Mouse (Mus musculus) CH12.LX (cell line): ENCODE measurements around the gene Wdr19. TPM values are rescaled to one million over a fixed set of nuclear protein-coding genes. Genes with fewer than 3 reads are reported as not detected.

Experiments
- DNase-seq: peaks from one replicate; pipeline ENCODE4 v3.0.0-alpha.2; 2013; ENCODE audit errors: extremely low read depth
- H3K27ac ChIP-seq: 2 replicates; pipeline ENCODE4 v1.5.1; 2012; ENCODE audit warnings: low read depth, mild to moderate bottlenecking, control low read depth, moderate library complexity; ENCODE audit not compliant: insufficient read depth
- H3K27me3 ChIP-seq: replicated peaks from 2 replicates; pipeline ENCODE3; 2012; ENCODE audit warnings: inconsistent platforms
- H3K36me3 ChIP-seq, 2 experiments: replicated peaks in 1 of 2; 2 replicates each; pipeline versions ENCODE3 to v1.6.1; 2012; ENCODE audit warnings: inconsistent platforms in 1 of 2, low read length in 1 of 2, mild to moderate bottlenecking in 1 of 2, mixed read lengths in 1 of 2, moderate library complexity in 1 of 2; ENCODE audit not compliant: control insufficient read depth in 1 of 2, insufficient read depth in 1 of 2
- H3K4me1 ChIP-seq, 2 experiments: 2 replicates each; pipeline ENCODE4 v1.6.1; 2012; ENCODE audit warnings: inconsistent platforms in 1 of 2, moderate library complexity in 1 of 2; ENCODE audit not compliant: insufficient read depth in 2 of 2, control insufficient read depth in 1 of 2
- H3K4me2 ChIP-seq: 2 replicates; pipeline ENCODE4 v1.6.1; 2012; ENCODE audit warnings: low read depth, mild to moderate bottlenecking, control low read depth; ENCODE audit not compliant: poor library complexity, insufficient read depth, severe bottlenecking
- H3K4me3 ChIP-seq, 3 experiments: fragments of 150-350 bp in 1 of 3; sonication (generic) in 1 of 3; replicated peaks in 1 of 3; 2 replicates each; pipeline versions ENCODE3 to v1.5.1; 2011 to 2012; ENCODE audit warnings: low read depth in 2 of 3, low read length in 2 of 3, mild to moderate bottlenecking in 2 of 3, moderate library complexity in 2 of 3, control low read depth in 1 of 3, improper control_type of control experiment in 1 of 3, inconsistent platforms in 1 of 3, mixed read lengths in 1 of 3; ENCODE audit not compliant: poor library complexity in 1 of 3
- H3K79me2 ChIP-seq: replicated peaks from 2 replicates; pipeline ENCODE4 v1.6.1; 2012; ENCODE audit warnings: mild to moderate bottlenecking, moderate library complexity; ENCODE audit not compliant: control insufficient read depth, poor library complexity, insufficient read depth, severe bottlenecking; ENCODE audit errors: extremely low read depth
- H3K9ac ChIP-seq: 2 replicates; pipeline ENCODE4 v1.6.1; 2012; ENCODE audit warnings: low read depth, mild to moderate bottlenecking, control low read depth, moderate library complexity; ENCODE audit not compliant: insufficient read depth
- H3K9me3 ChIP-seq: replicated peaks from 2 replicates; pipeline ENCODE3; 2012; ENCODE audit warnings: low read length, inconsistent platforms, mixed read lengths
- BHLHE40 ChIP-seq: IDR thresholded peaks from 2 replicates; pipeline ENCODE4 v1.6.1; 2011; ENCODE audit warnings: mild to moderate bottlenecking, low read depth, low read length, improper control_type of control experiment
- CTCF ChIP-seq, 2 experiments: IDR thresholded peaks in 1 of 2; conservative IDR thresholded peaks in 1 of 2; 2 replicates each; pipeline ENCODE4 v1.5.1; 2011 to 2012; ENCODE audit warnings: low read depth in 2 of 2, low read length in 2 of 2, improper control_type of control experiment in 1 of 2, inconsistent platforms in 1 of 2, mild to moderate bottlenecking in 1 of 2, moderate library complexity in 1 of 2
- E2F4 ChIP-seq: IDR thresholded peaks from 2 replicates; pipeline ENCODE4 v1.6.1; 2011; ENCODE audit warnings: low read depth, low read length, improper control_type of control experiment; ENCODE audit not compliant: insufficient replicate concordance
- ELF1 ChIP-seq: IDR thresholded peaks from 2 replicates; pipeline ENCODE4 v1.6.1; 2014; ENCODE audit warnings: low read depth, mild to moderate bottlenecking, inconsistent platforms, low read length, improper control_type of control experiment
- EP300 ChIP-seq: IDR thresholded peaks from 2 replicates; pipeline ENCODE4 v1.6.1; 2011; ENCODE audit warnings: low read length, improper control_type of control experiment
- ETS1 ChIP-seq: conservative IDR thresholded peaks from 2 replicates; pipeline ENCODE4 v1.6.1; 2012; ENCODE audit warnings: low read depth, mild to moderate bottlenecking, inconsistent platforms, low read length, improper control_type of control experiment, moderate library complexity
- GABPA ChIP-seq: IDR thresholded peaks from 2 replicates; pipeline ENCODE4 v1.6.1; 2012; ENCODE audit warnings: low read depth, low read length, improper control_type of control experiment, inconsistent platforms; ENCODE audit not compliant: insufficient replicate concordance
- HCFC1 ChIP-seq: IDR thresholded peaks from 2 replicates; pipeline ENCODE4 v1.6.1; 2012; ENCODE audit warnings: low read depth, mild to moderate bottlenecking, inconsistent platforms, low read length, improper control_type of control experiment
- IRF4 ChIP-seq: IDR thresholded peaks from 2 replicates; pipeline ENCODE4 v1.6.1; 2014; ENCODE audit warnings: low read depth, mild to moderate bottlenecking, inconsistent platforms, low read length, improper control_type of control experiment
- JUN ChIP-seq: IDR thresholded peaks from 2 replicates; pipeline ENCODE4 v1.6.1; 2011; ENCODE audit warnings: low read depth, mild to moderate bottlenecking, low read length, improper control_type of control experiment, moderate library complexity; ENCODE audit not compliant: insufficient read depth
- JUND ChIP-seq: conservative IDR thresholded peaks from 2 replicates; pipeline ENCODE4 v1.6.1; 2011; ENCODE audit warnings: low read depth, low read length, improper control_type of control experiment
- KAT2A ChIP-seq: IDR thresholded peaks from 2 replicates; pipeline ENCODE4 v1.6.1; 2012; ENCODE audit warnings: low read length, improper control_type of control experiment, inconsistent platforms; ENCODE audit not compliant: insufficient replicate concordance
- MAFK ChIP-seq: IDR thresholded peaks from 2 replicates; pipeline ENCODE4 v1.6.1; 2011; ENCODE audit warnings: low read length, improper control_type of control experiment; ENCODE audit not compliant: insufficient replicate concordance
- MAZ ChIP-seq: IDR thresholded peaks from 2 replicates; pipeline ENCODE4 v1.6.1; 2012; ENCODE audit warnings: low read depth, mild to moderate bottlenecking, inconsistent platforms, low read length, improper control_type of control experiment, moderate library complexity
- MEF2A ChIP-seq: IDR thresholded peaks from 2 replicates; pipeline ENCODE4 v1.6.1; 2014; ENCODE audit warnings: low read depth, mild to moderate bottlenecking, inconsistent platforms, low read length, improper control_type of control experiment, borderline replicate concordance
- MXI1 ChIP-seq: IDR thresholded peaks from 2 replicates; pipeline ENCODE4 v1.6.1; 2011; ENCODE audit warnings: mild to moderate bottlenecking, low read depth, low read length, improper control_type of control experiment
- PAX5 ChIP-seq: IDR thresholded peaks from 2 replicates; pipeline ENCODE4 v1.6.1; 2012; ENCODE audit warnings: low read length, inconsistent platforms, mixed read lengths
- POLR2A ChIP-seq: IDR thresholded peaks from 2 replicates; pipeline ENCODE4 v1.6.1; 2011; ENCODE audit warnings: low read depth, mild to moderate bottlenecking, improper control_type of control experiment, low read length
- POLR2AphosphoS2 ChIP-seq: IDR thresholded peaks from 2 replicates; pipeline ENCODE4 v1.6.1; 2011; ENCODE audit warnings: low read depth, low read length, improper control_type of control experiment
- RAD21 ChIP-seq: IDR thresholded peaks from 2 replicates; pipeline ENCODE4 v1.6.1; 2011; ENCODE audit warnings: low read depth, mild to moderate bottlenecking, low read length, improper control_type of control experiment, moderate library complexity
- RCOR1 ChIP-seq: conservative IDR thresholded peaks from 2 replicates; pipeline ENCODE4 v1.6.1; 2012; ENCODE audit warnings: low read depth, mild to moderate bottlenecking, inconsistent platforms, low read length, improper control_type of control experiment
- SMC3 ChIP-seq: IDR thresholded peaks from 2 replicates; pipeline ENCODE4 v1.6.1; 2011; ENCODE audit warnings: low read depth, low read length, improper control_type of control experiment
- TBP ChIP-seq: conservative IDR thresholded peaks from 2 replicates; pipeline ENCODE4 v1.6.1; 2011; ENCODE audit warnings: low read depth, low read length, improper control_type of control experiment
- TCF12 ChIP-seq: IDR thresholded peaks from 2 replicates; pipeline ENCODE4 v1.6.1; 2014; ENCODE audit warnings: low read depth, mild to moderate bottlenecking, inconsistent platforms, low read length, improper control_type of control experiment
- UBTF ChIP-seq: IDR thresholded peaks from 2 replicates; pipeline ENCODE4 v1.6.1; 2012; ENCODE audit warnings: low read depth, mild to moderate bottlenecking, inconsistent platforms, low read length, improper control_type of control experiment, moderate library complexity
- USF2 ChIP-seq: conservative IDR thresholded peaks from 2 replicates; pipeline ENCODE4 v1.6.1; 2011; ENCODE audit warnings: low read depth, low read length, improper control_type of control experiment
- ZC3H11A ChIP-seq: IDR thresholded peaks from 2 replicates; pipeline ENCODE4 v1.6.1; 2012; ENCODE audit warnings: low read depth, mild to moderate bottlenecking, inconsistent platforms, low read length, improper control_type of control experiment
- ZMIZ1 ChIP-seq: IDR thresholded peaks from 2 replicates; pipeline ENCODE4 v1.6.1; 2012; ENCODE audit warnings: low read depth, mild to moderate bottlenecking, inconsistent platforms, low read length, improper control_type of control experiment
- dilution Hi-C: fragments of 300-500 bp; cut with MboI; formaldehyde crosslinking; loops from 2 replicates; pipeline ENCODE4 v1.14.3; 2020; ENCODE audit warnings: low sequenced_read_pairs; ENCODE audit not compliant: extremely low pct_unique_long_range_greater_than_20kb, extremely low pct_ligation_motif_present
- in situ Hi-C: fragments of 300-500 bp; cut with MboI; formaldehyde crosslinking; loops from 3 replicates; pipeline ENCODE4 v1.14.3; 2019; ENCODE audit warnings: low sequenced_read_pairs, low pct_ligation_motif_present, low pct_unique_long_range_greater_than_20kb, mixed read lengths
- polyA plus RNA-seq: library from polyadenylated mRNA; unstranded; fragments of >175 nt; gene quantifications from 2 replicates; pipeline ENCODE4 v1.2.1, GENCODE M21; 2012; ENCODE audit warnings: low read depth; ENCODE audit not compliant: insufficient read length
- total RNA-seq, 2 experiments: library from RNA; depleted of rRNA; stranded (reverse); fragments of 300-350 nt in 1 of 2; fragments of >200 nt in 1 of 2; gene quantifications; 2 replicates each; pipeline ENCODE4 v1.2.3; 2012 to 2014

The Wdr19 gene
- total and polyA plus RNA-seq, 3 experiments: 1.4 to 1.7 (median 1.5) TPM

GRCm38 (mm10) chr5:65247296-65247695 is 47.8 kb downstream of the Wdr19 start:
- Histone ChIP-seq H3K4me1 (no peaks in the 10 kb centered on the region), H3K36me3 (peaks cover 0 to 18% of the 10 kb centered on the region in 2 experiments), H3K9ac (no peak overlapping the region), H3K4me3 (no peak overlapping the region), H3K4me2 (no peak overlapping the region), H3K27ac (no peak overlapping the region), H3K9me3 (no peaks in the 10 kb centered on the region), H3K79me2 (no peaks in the 10 kb centered on the region), H3K27me3 (no peaks in the 10 kb centered on the region)
- no peak for TF ChIP-seq SMC3
- TF ChIP-seq ELF1: no peak
- TF ChIP-seq EP300: no peak
- TF ChIP-seq GABPA: no peak
- TF ChIP-seq ZC3H11A: no peak
- no peak for TF ChIP-seq MXI1
- TF ChIP-seq MAZ: no peak
- TF ChIP-seq RAD21: no peak
- no peak for TF ChIP-seq PAX5
- no peak for TF ChIP-seq MAFK
- TF ChIP-seq TCF12: no peak
- TF ChIP-seq USF2: no peak
- no peak for TF ChIP-seq CTCF (conservative IDR thresholded peaks at IDR 0.05 in 1 of 2, IDR thresholded peaks at IDR 0.05 in 1 of 2; ENCODE audit: low read depth in 2 of 2, low read length in 2 of 2)
- no peak for TF ChIP-seq IRF4
- TF ChIP-seq TBP: no peak
- TF ChIP-seq POLR2A: no peak
- TF ChIP-seq HCFC1: no peak
- no peak for TF ChIP-seq E2F4
- TF ChIP-seq ETS1: no peak
- TF ChIP-seq RCOR1: no peak
- in situ Hi-C loops: no loop called here
- dilution Hi-C loops: no loop called here
- no peak for DNase-seq

DNA sequence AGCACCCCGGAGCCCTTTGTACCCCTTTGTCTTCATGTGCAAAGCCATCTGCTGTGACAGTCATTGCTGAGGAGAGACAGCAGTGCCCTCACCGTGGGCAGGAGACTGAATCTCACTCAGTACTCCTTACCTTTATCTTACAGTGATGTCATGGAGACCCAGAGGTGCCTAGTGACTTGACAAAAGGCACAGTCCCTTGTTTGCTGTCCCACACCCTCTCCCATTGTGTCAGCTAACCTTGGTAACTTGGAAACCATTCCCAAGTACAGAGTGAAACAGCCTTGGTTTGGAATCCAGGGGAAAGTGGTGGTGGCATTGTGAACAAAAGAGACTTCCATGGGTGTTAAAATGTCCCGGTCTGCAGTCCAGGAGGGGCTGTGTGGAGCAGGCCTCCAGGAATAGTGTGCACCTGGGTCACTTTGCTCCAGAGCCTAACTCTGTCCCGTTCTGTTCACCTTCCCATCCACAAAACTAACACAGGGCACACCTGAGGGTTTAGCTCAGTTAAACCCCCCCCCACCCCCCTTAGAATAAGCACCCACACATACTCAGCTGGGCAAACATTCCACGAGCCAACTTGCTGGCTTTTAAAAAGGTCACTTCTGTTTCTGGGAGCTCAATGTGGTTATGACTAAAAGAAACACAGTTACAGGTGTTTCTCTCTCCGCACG is 50.8 kb downstream of the Wdr19 start:
- in situ Hi-C loops (no loop called here), dilution Hi-C loops (no loop called here)

More for the DNA sequence above, 50.8 kb downstream of the Wdr19 start:
- H3K36me3 ChIP-seq: peaks cover 0 to 34% of the 10 kb centered on the region in 2 experiments
- H3K27me3 ChIP-seq: no peaks in the 10 kb centered on the region
- no peak overlapping the region for H3K27ac ChIP-seq
- H3K4me3 ChIP-seq: no peak overlapping the region
- no peak overlapping the region for H3K4me2 ChIP-seq
- TF ChIP-seq EP300 (no peak), ETS1 (no peak), MXI1 (no peak), RCOR1 (no peak), ZMIZ1 (no peak), UBTF (no peak), MEF2A (no peak), BHLHE40 (no peak), JUN (no peak), POLR2A (no peak), TBP (no peak), KAT2A (no peak), HCFC1 (no peak), JUND (no peak), POLR2AphosphoS2 (no peak)
- H3K79me2 ChIP-seq: no peaks in the 10 kb centered on the region
- H3K9ac ChIP-seq: no peak overlapping the region
- H3K9me3 ChIP-seq: no peaks in the 10 kb centered on the region
- DNase-seq: no peak
- H3K4me1 ChIP-seq: no peaks in the 10 kb centered on the region
